Mouse (Mus musculus) left cerebral cortex, adult 2 months (tissue): Measurements from ENCODE around the gene Bad. TPM values are rescaled to one million over a fixed set of nuclear protein-coding genes. Genes with fewer than 3 reads are reported as not detected.

ENCODE experiments used
- DNase-seq, 2 experiments: peaks; one replicate each; pipeline ENCODE4 v3.0.0; 2021 to 2022; ENCODE audit warnings: low spot score in 2 of 2, mixed read lengths in 1 of 2; ENCODE audit errors: extremely low spot score in 1 of 2
- H3K27ac ChIP-seq: fragments of 200-600 bp; 2 replicates; pipeline ENCODE4 v1.8.1; 2022
- H3K4me3 ChIP-seq: fragments of 200-600 bp; 2 replicates; pipeline ENCODE4 v1.8.1; 2022
- CTCF ChIP-seq: fragments of 200-600 bp; IDR thresholded peaks from 2 replicates; pipeline ENCODE4 v1.8.1; 2022; ENCODE audit warnings: antibody characterized with exemption, mild to moderate bottlenecking, moderate library complexity
- intact Hi-C: fragments of 180-260 bp; cut with DNase I; formaldehyde crosslinking; loops from one replicate; pipeline ENCODE4 v1.15.1; 2025
- total RNA-seq, 2 experiments: library from RNA; stranded (reverse); gene quantifications; 2 replicates each; pipeline ENCODE4 v1.2.3; 2021

The Bad gene
- total RNA-seq, 2 experiments from 2014 or later: 34.8 to 36.2 TPM

DNA sequence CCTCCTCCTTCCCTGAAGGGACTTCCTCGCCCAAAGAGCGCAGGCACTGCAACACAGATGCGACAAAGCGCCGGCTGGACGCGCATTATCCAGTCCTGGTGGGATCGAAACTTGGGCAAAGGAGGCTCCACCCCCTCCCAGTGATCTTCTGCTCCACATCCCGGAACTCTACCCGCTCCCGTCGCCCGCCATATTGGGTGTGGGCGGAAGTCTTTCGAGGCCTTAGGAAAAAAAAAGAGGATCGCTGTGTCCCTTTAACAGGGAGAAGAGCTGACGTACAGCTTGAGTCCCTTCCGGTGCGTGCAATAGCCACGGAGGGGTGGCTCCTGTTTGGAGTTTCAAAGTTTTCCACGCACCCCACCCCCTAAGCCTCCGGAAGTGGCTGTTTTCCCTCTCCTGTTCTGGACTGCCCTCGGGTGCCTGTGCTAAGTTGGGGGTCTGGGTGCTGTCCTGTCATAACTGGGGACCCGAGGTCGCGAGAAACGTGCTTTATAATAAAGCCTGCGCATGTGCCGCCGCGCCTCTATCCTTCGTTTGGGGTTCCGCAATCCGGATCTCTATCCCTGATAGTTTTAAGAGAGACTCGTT, 9.8 kb downstream of the Bad start:
- TF ChIP-seq CTCF: no peak
- intact Hi-C loops: no loop called here
- peak; percentile 90 to 92 for DNase-seq
- Histone ChIP-seq H3K4me3 (peak overlapping the region; percentile 62), H3K27ac (peak overlapping the region; percentile 96)

DNA sequence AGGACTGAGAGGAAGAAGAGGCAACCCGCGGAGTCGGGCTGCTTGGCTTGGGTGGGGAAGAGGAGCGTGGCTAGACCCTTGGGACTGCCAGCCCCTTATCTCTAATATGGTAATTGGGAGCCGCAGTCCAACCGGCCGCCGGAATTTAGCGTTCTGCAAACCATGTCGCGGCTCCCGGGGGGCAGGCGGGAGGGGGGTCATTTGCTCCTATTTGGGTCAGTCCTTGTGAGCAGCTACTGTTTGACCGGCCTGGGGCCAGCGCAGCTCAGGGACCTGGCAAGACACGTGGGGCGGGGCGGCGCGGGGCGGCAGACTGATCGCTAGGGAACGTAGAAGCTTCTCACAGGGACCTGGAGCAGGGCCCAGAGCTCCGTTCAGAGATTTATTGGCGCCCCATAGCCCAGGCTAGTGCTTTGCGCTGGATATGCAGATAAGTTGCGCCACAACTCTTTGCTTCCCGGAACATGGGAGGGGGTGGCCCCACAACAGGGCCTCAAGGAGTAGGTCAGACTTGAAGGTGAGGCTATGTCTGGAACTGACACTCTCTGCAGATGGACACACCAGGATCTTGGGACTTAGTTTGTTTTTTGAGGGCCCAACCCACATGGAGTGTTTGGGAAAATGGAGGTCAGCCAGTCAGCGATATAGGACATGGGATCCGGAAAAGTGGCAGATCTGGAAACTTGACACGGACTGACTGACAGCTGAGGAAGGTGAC, 10.5 kb downstream of the Bad start:
- TF ChIP-seq CTCF: no peak
- Histone ChIP-seq H3K4me3 (peak overlapping the region; percentile 62), H3K27ac (peak overlapping the region; percentile 96)
- intact Hi-C loops: loop anchor here (2.0 kb wide), 1 partner anchor 17 kb away; no protein-coding TSS in a partner anchor
- peak; percentile 60 to 75 for DNase-seq

DNA sequence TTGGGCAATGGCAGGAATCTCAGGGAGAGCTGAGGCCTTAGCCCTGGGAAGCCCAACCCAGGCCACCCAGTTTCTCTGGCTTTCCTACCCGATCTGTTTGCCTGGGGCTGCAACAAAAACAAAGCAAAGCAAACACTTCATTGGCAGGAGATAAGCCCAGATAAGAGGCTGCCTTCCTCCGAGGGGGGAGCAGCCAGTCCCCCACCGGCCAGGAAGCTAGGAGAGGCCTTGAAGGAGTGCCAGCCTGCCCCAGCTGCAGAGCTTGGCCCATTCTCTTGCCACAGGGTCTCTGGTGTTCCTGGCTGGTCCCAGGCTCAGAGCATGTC, 11.0 kb downstream of the Bad start:
- Histone ChIP-seq H3K27ac (peak overlapping the region; percentile 96), H3K4me3 (peak overlapping the region; percentile 62)
- no peak for DNase-seq
- TF ChIP-seq CTCF: no peak
- intact Hi-C loops: loop anchor here (2.0 kb wide), 1 partner anchor 16 kb away; no protein-coding TSS in a partner anchor

DNA sequence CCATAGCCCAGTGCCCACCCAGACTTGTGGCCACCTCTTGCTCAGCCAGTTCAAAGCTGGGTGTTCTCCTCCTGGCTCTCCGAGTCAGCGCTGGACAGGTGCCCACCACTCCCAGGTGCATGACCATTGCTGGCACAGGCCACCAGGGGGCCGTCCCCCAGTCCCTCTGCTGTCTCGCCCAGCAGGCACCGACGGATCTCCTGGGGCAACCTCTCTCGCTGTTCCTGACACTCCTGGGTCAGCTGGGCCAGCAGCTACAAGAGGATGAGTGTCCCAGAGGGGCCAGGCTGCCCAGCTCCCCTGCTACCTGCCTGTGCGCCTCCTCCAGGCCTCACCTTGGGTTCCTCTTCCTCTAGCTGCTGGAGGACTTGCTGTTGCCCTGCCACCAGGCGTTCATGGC, 12.4 kb downstream of the Bad start:
- TF ChIP-seq CTCF: peak; percentile 31

DNA sequence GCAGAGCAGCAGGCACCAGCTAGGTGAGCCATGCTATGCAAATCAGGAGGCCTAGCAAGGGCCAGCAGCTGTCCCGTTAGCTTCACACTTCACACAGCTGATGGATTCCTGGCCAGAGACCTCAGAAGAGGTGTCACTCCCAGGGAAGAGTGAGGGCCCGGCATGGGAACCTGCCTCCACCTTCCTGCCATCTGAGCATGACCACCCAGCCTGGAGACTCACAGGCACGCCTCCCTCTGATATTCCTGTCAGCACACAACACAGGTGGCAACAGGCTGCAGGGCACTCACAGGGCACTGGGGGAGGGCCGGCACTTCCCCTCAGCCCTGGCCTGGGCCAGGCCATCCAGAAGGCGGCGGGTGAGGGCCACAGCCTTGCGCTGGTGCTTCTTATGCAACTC, 13.8 kb downstream of the Bad start:
- no peak overlapping the region for H3K27ac ChIP-seq
- H3K4me3 ChIP-seq: no peak overlapping the region
- intact Hi-C loops: no loop called here
- DNase-seq: no peak
- no peak for TF ChIP-seq CTCF

More for the DNA sequence above, 12.4 kb downstream of the Bad start:
- intact Hi-C loops: no loop called here
- DNase-seq: no peak
- H3K27ac ChIP-seq: no peak overlapping the region
- no peak overlapping the region for H3K4me3 ChIP-seq

DNA sequence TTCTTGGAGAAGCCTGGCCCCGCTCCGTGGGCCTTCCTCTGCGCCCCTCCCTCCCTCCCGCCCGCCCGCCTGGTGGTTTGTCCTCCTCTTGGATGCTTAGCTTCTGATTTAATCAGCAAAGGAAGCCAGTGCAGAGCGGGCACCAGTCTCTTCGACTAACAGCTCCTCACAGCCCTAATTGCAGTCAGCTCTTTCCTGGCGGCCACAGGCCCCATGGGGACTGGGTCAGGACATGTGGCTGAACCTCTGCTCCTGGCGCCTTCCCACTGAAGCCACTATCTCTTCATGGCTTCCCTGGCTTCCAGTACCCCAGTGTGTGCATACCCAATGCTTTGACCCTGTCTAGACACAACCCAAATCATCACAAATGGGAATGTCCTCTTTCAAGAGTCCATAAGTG, 14.8 kb downstream of the Bad start:
- DNase-seq: no peak
- no peak for TF ChIP-seq CTCF
- Histone ChIP-seq H3K27ac (no peak overlapping the region), H3K4me3 (no peak overlapping the region)
- intact Hi-C loops: no loop called here

DNA sequence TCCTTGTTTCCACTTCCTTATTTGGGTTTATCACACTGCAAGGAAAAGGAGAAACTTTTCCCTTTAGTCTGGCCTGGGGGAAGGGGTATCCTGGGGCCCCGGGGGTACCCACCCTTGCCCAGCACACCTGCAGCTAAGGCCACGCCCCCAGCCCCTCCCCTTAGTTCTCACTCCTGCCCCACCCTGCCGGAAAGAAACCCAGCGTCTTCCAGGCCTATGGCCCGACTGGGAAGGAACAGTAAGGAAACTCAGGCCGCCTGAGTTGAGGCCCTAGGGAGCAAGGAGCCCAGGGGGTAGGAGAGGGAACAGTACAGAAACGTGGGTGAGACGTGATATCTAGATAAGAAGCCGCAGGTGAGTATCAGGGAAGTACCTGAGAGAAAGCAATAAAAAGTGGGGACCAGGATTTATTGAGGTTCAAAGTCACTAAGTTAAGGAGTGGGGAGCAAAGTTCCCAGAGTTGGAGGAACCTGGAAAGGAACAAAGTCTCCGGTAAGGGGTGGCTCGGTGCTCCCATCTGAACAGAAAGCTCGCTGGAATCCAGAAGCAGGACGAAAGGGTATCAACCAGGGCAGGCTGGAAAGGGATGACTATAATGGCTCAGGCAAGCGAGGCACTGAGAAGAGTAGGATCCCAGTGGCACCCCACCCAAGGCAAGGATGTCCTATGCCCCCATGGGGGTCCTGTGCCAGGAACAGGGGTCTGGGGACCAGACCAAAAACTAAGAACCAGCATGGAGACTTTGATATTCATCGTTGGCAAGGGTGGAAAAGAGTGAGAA, 27.0 kb downstream of the Bad start:
- intact Hi-C loops: loop anchor here (2.0 kb wide), 1 partner anchor 16 kb away; no protein-coding TSS in a partner anchor
- H3K27ac ChIP-seq: no peak overlapping the region
- no peak for DNase-seq
- TF ChIP-seq CTCF: no peak
- peak overlapping the region; percentile 49 for H3K4me3 ChIP-seq

DNA sequence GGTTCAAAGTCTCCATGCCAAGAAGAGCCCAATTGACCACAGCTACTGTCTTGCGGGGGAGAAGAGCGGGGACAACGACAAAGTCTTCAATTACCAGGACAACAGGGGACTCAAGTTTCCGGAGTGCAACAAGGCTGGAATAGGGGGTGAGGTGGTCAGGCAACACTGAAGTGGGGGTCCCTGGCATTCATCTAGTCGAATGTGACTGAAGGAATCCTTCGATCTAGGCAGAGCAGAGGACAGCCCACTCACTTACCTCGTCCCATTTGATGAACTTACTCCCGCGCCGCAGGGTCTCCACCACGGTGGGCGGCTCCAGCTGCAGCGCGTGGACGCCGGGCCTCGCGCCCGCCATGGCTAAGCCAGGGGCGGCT, 27.6 kb downstream of the Bad start:
- DNase-seq: no peak
- intact Hi-C loops: loop anchor here (2.0 kb wide), 1 partner anchor 16 kb away; no protein-coding TSS in a partner anchor
- peak overlapping the region; percentile 49 for H3K4me3 ChIP-seq
- TF ChIP-seq CTCF: no peak
- H3K27ac ChIP-seq: no peak overlapping the region

DNA sequence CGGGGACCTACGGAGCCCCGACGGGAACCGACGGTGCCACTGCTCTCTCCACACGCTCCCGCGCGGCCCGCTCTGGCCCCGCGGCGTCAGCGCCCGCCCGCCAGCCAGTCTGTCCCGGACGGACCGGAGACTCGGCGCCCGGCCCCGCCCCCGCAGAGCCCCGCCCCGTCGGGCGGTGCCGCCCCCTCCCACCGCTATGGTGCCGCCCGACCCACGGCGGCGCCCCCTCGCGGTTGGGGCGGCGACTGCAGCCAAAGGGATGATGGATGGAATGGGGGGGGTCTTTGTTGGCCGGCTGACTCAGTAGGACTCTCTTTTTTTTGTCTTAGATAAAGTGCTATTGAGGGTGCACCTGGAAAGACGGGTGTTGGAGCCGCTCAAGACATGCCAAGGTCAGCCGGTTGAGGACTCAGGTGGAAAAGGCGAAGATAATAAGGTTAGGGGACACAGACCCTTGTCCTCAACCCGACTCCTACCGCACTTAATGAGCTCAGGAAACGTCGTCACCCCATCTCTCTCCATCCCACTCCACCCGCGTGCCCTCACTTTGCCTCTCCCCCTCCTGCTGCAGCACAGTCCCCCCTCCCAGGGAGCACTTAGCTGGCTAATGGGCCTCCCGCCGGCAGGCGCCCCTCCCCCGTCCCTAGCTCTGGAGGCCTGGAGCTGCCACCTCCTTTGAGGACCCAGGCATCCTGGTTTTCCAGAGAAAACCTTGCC, 28.2 kb downstream of the Bad start:
- Histone ChIP-seq H3K4me3 (peak overlapping the region; percentile 49), H3K27ac (no peak overlapping the region)
- intact Hi-C loops: loop anchor here (2.0 kb wide), 1 partner anchor 17 kb away; no protein-coding TSS in a partner anchor
- DNase-seq: peak; percentile 51 to 54
- TF ChIP-seq CTCF: peak; percentile 59

DNA sequence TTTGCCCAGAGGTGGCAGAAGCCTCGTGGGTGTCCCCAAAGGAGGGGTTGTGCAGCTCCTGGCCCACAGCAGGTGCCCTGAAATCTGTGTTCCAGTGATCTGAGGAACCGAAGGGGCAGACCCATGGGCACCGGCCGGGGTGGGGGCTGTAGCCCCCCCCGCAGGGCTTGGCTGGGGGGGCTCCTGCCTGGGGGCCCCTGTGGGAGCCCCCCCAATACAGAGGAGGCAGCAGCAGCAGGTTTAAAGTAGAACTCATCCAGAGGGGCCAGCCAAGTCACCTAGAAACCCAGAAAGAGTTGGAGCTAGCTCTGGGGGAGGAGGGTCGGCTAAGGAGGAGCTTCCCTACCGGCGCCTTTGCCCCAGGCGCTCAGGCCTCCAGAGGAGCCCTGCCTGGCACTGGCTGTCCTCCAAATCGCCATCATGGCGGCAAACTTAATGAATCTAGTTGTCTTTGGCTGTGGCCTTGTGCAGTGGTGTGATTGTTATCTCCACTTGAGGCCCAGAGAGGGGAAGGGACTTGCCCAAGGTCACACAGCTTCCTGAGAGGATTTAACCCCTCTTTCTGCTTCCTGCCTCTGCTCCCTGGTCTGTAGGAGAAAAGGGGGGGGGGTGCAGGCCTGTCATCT, 28.9 kb downstream of the Bad start:
- TF ChIP-seq CTCF: no peak
- Histone ChIP-seq H3K4me3 (no peak overlapping the region), H3K27ac (no peak overlapping the region)
- intact Hi-C loops: no loop called here
- no peak for DNase-seq

DNA sequence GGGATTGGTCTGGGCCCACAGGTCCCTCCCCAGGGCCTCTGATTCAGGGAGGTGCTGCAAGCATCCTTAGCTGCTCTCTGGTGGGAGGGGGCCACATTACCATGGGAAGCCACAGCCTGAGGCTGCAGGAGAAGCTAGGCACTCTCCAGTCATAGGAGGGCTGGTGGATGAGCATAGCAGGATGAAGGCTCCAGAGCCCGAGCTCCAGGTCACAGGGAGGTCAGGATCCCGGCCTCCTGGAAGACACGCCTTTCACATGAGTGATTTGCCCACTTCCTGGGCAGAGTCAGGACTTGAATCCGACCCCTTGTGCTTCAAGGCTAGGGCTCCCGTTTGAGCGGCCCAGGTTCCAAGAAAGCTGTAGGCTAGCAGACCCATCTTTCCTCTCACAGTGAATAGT, 30.0 kb downstream of the Bad start:
- no peak for TF ChIP-seq CTCF
- intact Hi-C loops: no loop called here
- Histone ChIP-seq H3K4me3 (no peak overlapping the region), H3K27ac (no peak overlapping the region)
- DNase-seq: no peak
